Mouse (Mus musculus) neural tube, embryonic 11.5 days (tissue): ENCODE measurements around the gene Ina. TPM values are rescaled to one million over a fixed set of nuclear protein-coding genes. Genes with fewer than 3 reads are reported as not detected.
"Not testable (repeated sequence)": the region's sequence is repeated elsewhere in the genome, so short reads cannot be mapped to it uniquely, and the experiment has no call there.

Source experiments
- ATAC-seq: fragments of 200-750 bp; cut with Nextera tagmentation; 2 replicates; pipeline ENCODE4 v1.8.0; 2017; ENCODE audit warnings: moderate number of reproducible peaks, mild to moderate bottlenecking, moderate TSS enrichment, moderate library complexity; ENCODE audit not compliant: insufficient read depth, low FRiP score, low TSS enrichment
- DNase-seq: peaks from one replicate; pipeline ENCODE4 v3.0.0-alpha.2; 2015; ENCODE audit warnings: low spot score
- H3K27ac ChIP-seq: fragments of 300-500 bp; sonication (generic); 2 replicates; pipeline ENCODE4 v1.5.1; 2014; ENCODE audit warnings: low read depth, mild to moderate bottlenecking, low read length
- H3K27me3 ChIP-seq: fragments of 300-500 bp; sonication (generic); 2 replicates; pipeline ENCODE4 v1.6.1; 2014; ENCODE audit warnings: mild to moderate bottlenecking, low read length, mixed read lengths; ENCODE audit not compliant: control insufficient read depth, insufficient read depth
- H3K36me3 ChIP-seq: fragments of 300-500 bp; sonication (generic); 2 replicates; pipeline ENCODE4 v1.6.1; 2014; ENCODE audit warnings: mild to moderate bottlenecking, low read length, moderate library complexity, mixed read lengths; ENCODE audit not compliant: control insufficient read depth, insufficient read depth
- H3K4me1 ChIP-seq: fragments of 300-500 bp; sonication (generic); 2 replicates; pipeline ENCODE4 v1.6.1; 2014; ENCODE audit warnings: low read length, mixed read lengths; ENCODE audit not compliant: control insufficient read depth, insufficient read depth
- H3K4me2 ChIP-seq: fragments of 300-500 bp; sonication (generic); 2 replicates; pipeline ENCODE4 v1.6.1; 2014; ENCODE audit warnings: low read depth, mild to moderate bottlenecking, moderate library complexity
- H3K4me3 ChIP-seq: fragments of 300-500 bp; sonication (generic); 2 replicates; pipeline ENCODE4 v1.5.1; 2014; ENCODE audit warnings: low read depth, low read length
- H3K9ac ChIP-seq: fragments of 300-500 bp; sonication (generic); 2 replicates; pipeline ENCODE4 v1.6.1; 2014; ENCODE audit warnings: mild to moderate bottlenecking, low read length
- H3K9me3 ChIP-seq: fragments of 300-500 bp; sonication (generic); 2 replicates; pipeline ENCODE4 v1.6.1; 2016; ENCODE audit warnings: low read length; ENCODE audit not compliant: control insufficient read depth
- WGBS: fragments of 180-500 bp; shearing (Covaris S2); extraction: QIAGEN DNeasy Blood & Tissue Kit; methylation state at CpG from one replicate; pipeline ENCODE4 v1.1.7; 2014; 5-methylcytosine and 5-hydroxymethylcytosine counted together
- polyA plus RNA-seq: library from polyadenylated mRNA; unstranded; fragments of >200 nt; fragmentation: Nextera tagmentation; extraction: Ambion mirVana; gene quantifications from 2 replicates; pipeline ENCODE4 v1.2.1, GENCODE M21; 2014

Ina gene
- polyA plus RNA-seq, 1 experiment from 2014 or later: 332 TPM

- not testable (repeated sequence) for H3K4me3 ChIP-seq, H3K36me3 ChIP-seq, H3K4me2 ChIP-seq, H3K9ac ChIP-seq, DNase-seq, H3K9me3 ChIP-seq, H3K27ac ChIP-seq, ATAC-seq, H3K27me3 ChIP-seq, H3K4me1 ChIP-seq
- 88% methylated on average over 8 of the region's 8 CpGs for WGBS
These were observed 23.9 kb upstream of the Ina start for GRCm38 (mm10) chr19:46990625-46991024.

GRCm38 (mm10) chr19:46991145-46991544 lies 23.4 kb upstream of the Ina start:
- 21% methylated on average over 5 of the region's 5 CpGs for WGBS
- H3K4me1 ChIP-seq: no peaks in the 10 kb centered on the region
- H3K4me2 ChIP-seq: no peak overlapping the region
- no peak overlapping the region for H3K27ac ChIP-seq
- H3K36me3 ChIP-seq: no peaks in the 10 kb centered on the region
- no peak overlapping the region for H3K4me3 ChIP-seq
- no peak for ATAC-seq
- DNase-seq: peak; percentile 79
- H3K9ac ChIP-seq: no peak overlapping the region
- no peaks in the 10 kb centered on the region for H3K27me3 ChIP-seq
- no peaks in the 10 kb centered on the region for H3K9me3 ChIP-seq

- not testable (repeated sequence) for H3K4me1 ChIP-seq, ATAC-seq, H3K27ac ChIP-seq, DNase-seq, H3K4me2 ChIP-seq, H3K9me3 ChIP-seq, H3K27me3 ChIP-seq, H3K9ac ChIP-seq, H3K36me3 ChIP-seq, H3K4me3 ChIP-seq
- 71% methylated on average over 4 of the region's 4 CpGs for WGBS
These were observed 22.2 kb upstream of the Ina start for GRCm38 (mm10) chr19:46992329-46992728.

- ATAC-seq (no peak), DNase-seq (no peak)
- Histone ChIP-seq H3K27ac (no peak overlapping the region), H3K4me3 (no peak overlapping the region), H3K4me2 (no peak overlapping the region), H3K9ac (no peak overlapping the region), H3K27me3 (no peaks in the 10 kb centered on the region), H3K9me3 (no peaks in the 10 kb centered on the region), H3K4me1 (no peaks in the 10 kb centered on the region), H3K36me3 (no peaks in the 10 kb centered on the region)
- 89% methylated on average over 9 of the region's 9 CpGs for WGBS
These were observed 18.4 kb upstream of the Ina start for GRCm38 (mm10) chr19:46996095-46996494.

- H3K27me3 ChIP-seq: no peaks in the 10 kb centered on the region
- no peaks in the 10 kb centered on the region for H3K36me3 ChIP-seq
- H3K4me2 ChIP-seq: no peak overlapping the region
- no peaks in the 10 kb centered on the region for H3K4me1 ChIP-seq
- H3K9ac ChIP-seq: no peak overlapping the region
- ATAC-seq: no peak
- H3K27ac ChIP-seq: no peak overlapping the region
- no peak overlapping the region for H3K4me3 ChIP-seq
- DNase-seq: no peak
- 84% methylated on average over 8 of the region's 8 CpGs for WGBS
- no peaks in the 10 kb centered on the region for H3K9me3 ChIP-seq
These were observed 16.2 kb upstream of the Ina start for GRCm38 (mm10) chr19:46998168-46998870.

GRCm38 (mm10) chr19:46998953-46999352 lies 15.5 kb upstream of the Ina start:
- Histone ChIP-seq H3K9ac (no peak overlapping the region), H3K9me3 (no peaks in the 10 kb centered on the region), H3K27ac (no peak overlapping the region), H3K4me2 (no peak overlapping the region), H3K27me3 (no peaks in the 10 kb centered on the region), H3K4me1 (no peaks in the 10 kb centered on the region), H3K4me3 (no peak overlapping the region), H3K36me3 (no peaks in the 10 kb centered on the region)
- DNase-seq (no peak), ATAC-seq (no peak)
- WGBS: 83% methylated on average over 4 of the region's 4 CpGs

GRCm38 (mm10) chr19:46999753-47000152 lies 14.7 kb upstream of the Ina start:
- Histone ChIP-seq H3K4me1 (no peaks in the 10 kb centered on the region), H3K36me3 (no peaks in the 10 kb centered on the region), H3K9me3 (no peaks in the 10 kb centered on the region), H3K27me3 (no peaks in the 10 kb centered on the region), H3K9ac (no peak overlapping the region), H3K4me3 (no peak overlapping the region), H3K4me2 (no peak overlapping the region), H3K27ac (no peak overlapping the region)
- ATAC-seq: no peak
- DNase-seq: no peak
- 91% methylated on average over 6 of the region's 6 CpGs for WGBS

- not testable (repeated sequence) for H3K4me2 ChIP-seq, H3K9ac ChIP-seq, H3K27me3 ChIP-seq, H3K9me3 ChIP-seq, H3K4me3 ChIP-seq, DNase-seq, H3K27ac ChIP-seq, ATAC-seq, H3K36me3 ChIP-seq, H3K4me1 ChIP-seq
- 87% methylated on average over 2 of the region's 3 CpGs for WGBS
These were observed 14.1 kb upstream of the Ina start for GRCm38 (mm10) chr19:47000357-47000756.

- whole genome bisulfite sequencing: 81% methylated on average over 6 of the region's 6 CpGs
- Histone ChIP-seq H3K9ac (no peak overlapping the region), H3K9me3 (no peaks in the 10 kb centered on the region), H3K27me3 (no peaks in the 10 kb centered on the region), H3K4me3 (no peak overlapping the region), H3K4me1 (no peaks in the 10 kb centered on the region), H3K36me3 (no peaks in the 10 kb centered on the region), H3K27ac (no peak overlapping the region), H3K4me2 (no peak overlapping the region)
- DNase-seq: no peak
- no peak for ATAC-seq
These were observed 10.6 kb upstream of the Ina start for GRCm38 (mm10) chr19:47003742-47004511.
